Mouse (Mus musculus) lung, adult 2 months (tissue): ENCODE measurements around the gene 4932414N04Rik. TPM values are rescaled to one million over a fixed set of nuclear protein-coding genes. Genes with fewer than 3 reads are reported as not detected.

Source experiments
- DNase-seq: peaks from one replicate; pipeline ENCODE4 v3.0.0; 2022
- H3K4me1 ChIP-seq: fragments of 200-500 bp; 2 replicates; pipeline ENCODE4 v1.6.1; 2011; ENCODE audit warnings: low read length; ENCODE audit not compliant: control insufficient read depth, insufficient read depth
- H3K4me3 ChIP-seq: fragments of 200-500 bp; replicated peaks from 2 replicates; pipeline ENCODE3; 2011; ENCODE audit warnings: low read depth, mild to moderate bottlenecking, control low read depth, low read length; ENCODE audit errors: extremely low read depth
- CTCF ChIP-seq: fragments of 200-500 bp; IDR thresholded peaks from 2 replicates; pipeline ENCODE4 v1.5.1; 2011; ENCODE audit warnings: mild to moderate bottlenecking, low read length, control low read depth; ENCODE audit not compliant: insufficient read depth
- POLR2A ChIP-seq: fragments of 200-500 bp; IDR thresholded peaks from 2 replicates; pipeline ENCODE4 v1.6.1; 2011; ENCODE audit warnings: low read depth, mild to moderate bottlenecking, control low read depth, low read length, borderline replicate concordance; ENCODE audit errors: extremely low read depth
- WGBS: fragments of 180-500 bp; shearing (Covaris S2); methylation state at CpG from one replicate; pipeline ENCODE4 v1.1.7; 2018; 5-methylcytosine and 5-hydroxymethylcytosine counted together
- polyA plus RNA-seq: library from polyadenylated mRNA; depleted of rRNA; stranded (reverse); fragments of >200 nt; gene quantifications from 2 replicates; pipeline ENCODE4 v1.2.3, GENCODE M21; 2012; rRNA removed

4932414N04Rik gene
- polyA plus RNA-seq, 1 experiment: not detected

DNA sequence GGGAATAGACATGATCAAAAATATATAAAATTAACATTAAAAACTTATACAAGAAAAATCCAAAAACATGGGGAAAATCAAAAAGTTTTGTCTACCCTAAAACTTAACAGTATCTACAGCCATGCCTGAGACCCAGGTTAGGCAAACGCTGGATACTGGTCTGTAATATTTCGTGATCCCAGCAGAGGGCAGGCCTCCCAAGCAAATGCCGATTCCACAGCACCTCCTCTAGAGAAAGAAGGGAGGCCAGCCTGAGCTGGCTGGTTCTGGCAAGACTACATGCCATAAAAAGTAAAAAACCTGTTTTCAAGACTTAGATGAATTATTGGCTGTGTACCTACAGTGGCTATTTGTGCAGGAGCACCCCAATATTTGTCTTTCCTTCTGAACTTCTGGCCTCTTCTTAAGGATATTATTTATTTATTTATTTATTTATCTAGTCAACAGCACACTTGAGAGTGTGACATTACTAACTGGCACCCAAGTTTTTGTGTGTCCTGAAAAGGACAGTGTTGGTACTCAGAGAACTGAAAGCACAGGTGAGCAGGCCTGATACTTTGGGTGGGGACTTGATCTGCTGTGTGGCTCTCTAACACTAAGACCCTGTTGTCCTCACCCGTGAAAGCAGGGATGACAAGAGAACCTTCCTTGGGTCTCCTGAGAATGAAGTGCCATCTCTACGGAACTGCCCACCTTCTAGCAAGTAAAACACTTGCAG is 128.6 kb downstream of the 4932414N04Rik start:
- Histone ChIP-seq H3K4me3 (no peak overlapping the region), H3K4me1 (peaks cover 2% of the 10 kb centered on the region; the same call in 1 of the 2 replicates)
- WGBS: 38% methylated on average over 5 of the region's 5 CpGs
- peak; percentile 75 for DNase-seq
- TF ChIP-seq POLR2A: no peak
- peak; percentile 93 for TF ChIP-seq CTCF

DNA sequence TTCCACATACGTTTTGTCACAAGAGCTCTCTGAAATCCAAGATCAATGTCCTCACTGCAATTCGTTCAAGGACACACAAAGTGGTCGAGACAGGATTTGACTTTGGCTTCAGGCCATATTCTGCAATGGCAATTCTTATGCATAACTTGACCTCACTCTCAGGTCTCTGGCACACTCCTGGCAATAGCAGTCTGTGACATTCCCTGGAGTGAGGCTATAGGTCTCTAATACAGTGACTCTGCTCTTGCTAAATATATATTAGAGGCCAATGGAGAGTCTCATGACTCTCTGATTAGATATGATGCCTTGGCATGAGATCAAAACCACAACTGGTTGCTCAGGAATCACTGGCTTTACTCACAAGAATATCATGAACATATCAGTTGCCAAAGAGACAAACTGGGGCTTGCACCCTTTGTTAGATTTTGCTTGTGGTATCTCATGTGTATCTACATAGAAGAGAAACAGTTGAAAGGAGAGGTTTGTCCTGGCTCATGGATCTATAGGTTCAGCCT is 130.9 kb downstream of the 4932414N04Rik start:
- DNase-seq: no peak
- 34% methylated on average over 3 of the region's 3 CpGs for WGBS
- Histone ChIP-seq H3K4me3 (no peak overlapping the region), H3K4me1 (no peaks in the 10 kb centered on the region)
- TF ChIP-seq CTCF (no peak), POLR2A (no peak)

DNA sequence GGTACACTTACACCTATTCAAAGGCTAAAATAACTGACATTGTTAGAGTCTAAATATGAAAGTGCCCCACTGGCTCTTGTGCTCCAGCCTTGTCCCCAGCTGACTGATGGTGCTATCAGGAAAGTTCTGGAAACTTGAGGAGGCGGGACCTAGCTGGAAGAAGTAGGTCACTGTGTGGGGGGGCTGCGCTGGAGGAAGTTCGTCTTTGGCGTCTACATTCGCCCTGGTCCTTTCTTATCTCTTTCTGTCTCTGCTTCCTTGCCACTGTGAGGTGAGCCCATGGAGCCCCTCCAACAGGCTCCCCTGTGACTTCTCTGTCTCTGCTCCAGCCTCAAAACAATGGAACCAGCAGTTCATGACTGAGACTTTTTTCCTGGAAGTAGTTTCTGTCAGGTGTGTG is 136.0 kb downstream of the 4932414N04Rik start:
- TF ChIP-seq CTCF (no peak), POLR2A (no peak)
- peaks cover 4% of the 10 kb centered on the region; the same call in 1 of the 2 replicates for H3K4me1 ChIP-seq
- DNase-seq: no peak
- WGBS: 61% methylated on average over 5 of the region's 5 CpGs
- H3K4me3 ChIP-seq: no peak overlapping the region

DNA sequence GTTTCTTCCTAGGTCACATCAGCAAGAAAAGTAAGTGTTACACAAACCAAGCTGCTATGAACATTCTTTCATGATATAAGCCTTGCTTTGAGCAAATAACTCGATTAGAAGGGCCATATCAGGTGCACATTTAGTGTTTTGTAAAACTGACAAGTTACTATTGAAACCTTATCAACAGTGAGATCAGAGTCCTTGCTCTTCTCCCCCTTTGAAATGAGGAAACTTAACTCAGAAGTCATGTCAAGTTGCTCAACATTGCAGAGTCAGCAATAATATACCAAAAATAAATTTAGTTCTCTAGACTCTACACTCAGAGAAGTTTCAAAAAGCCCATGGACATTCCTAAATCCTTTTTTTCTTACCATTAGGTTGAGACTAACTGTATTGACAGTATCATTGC is 137.2 kb downstream of the 4932414N04Rik start:
- WGBS: 35% methylated on average over 1 of the region's 1 CpGs
- no peak overlapping the region for H3K4me3 ChIP-seq
- no peak for TF ChIP-seq CTCF
- no peak for TF ChIP-seq POLR2A

DNA sequence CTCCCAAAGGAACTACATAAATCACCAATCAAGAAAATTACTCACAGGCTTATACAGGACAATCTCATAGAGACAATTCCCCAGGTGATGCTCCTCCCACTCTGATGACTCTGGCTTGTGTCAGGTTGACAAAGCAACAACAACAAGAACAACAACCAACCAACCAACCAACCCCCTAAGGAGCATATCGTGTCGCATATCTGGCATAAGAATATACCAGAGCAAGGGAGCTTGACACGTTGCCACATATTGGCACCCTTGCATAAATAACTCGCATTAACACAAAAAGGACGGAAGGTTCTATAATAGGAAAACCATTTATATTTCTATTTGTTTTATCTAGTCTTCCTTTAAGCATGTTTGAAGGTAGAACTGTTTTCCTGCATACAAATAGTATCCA is 137.9 kb downstream of the 4932414N04Rik start:
- Histone ChIP-seq H3K4me3 (no peak overlapping the region), H3K4me1 (peaks cover 4% of the 10 kb centered on the region; the same call in 1 of the 2 replicates)
- whole genome bisulfite sequencing: 83% methylated on average over 5 of the region's 5 CpGs
- DNase-seq: no peak
- TF ChIP-seq CTCF (no peak), POLR2A (no peak)

More for the DNA sequence above, 137.2 kb downstream of the 4932414N04Rik start:
- H3K4me1 ChIP-seq: peaks cover 4% of the 10 kb centered on the region; the same call in 1 of the 2 replicates
- no peak for DNase-seq

DNA sequence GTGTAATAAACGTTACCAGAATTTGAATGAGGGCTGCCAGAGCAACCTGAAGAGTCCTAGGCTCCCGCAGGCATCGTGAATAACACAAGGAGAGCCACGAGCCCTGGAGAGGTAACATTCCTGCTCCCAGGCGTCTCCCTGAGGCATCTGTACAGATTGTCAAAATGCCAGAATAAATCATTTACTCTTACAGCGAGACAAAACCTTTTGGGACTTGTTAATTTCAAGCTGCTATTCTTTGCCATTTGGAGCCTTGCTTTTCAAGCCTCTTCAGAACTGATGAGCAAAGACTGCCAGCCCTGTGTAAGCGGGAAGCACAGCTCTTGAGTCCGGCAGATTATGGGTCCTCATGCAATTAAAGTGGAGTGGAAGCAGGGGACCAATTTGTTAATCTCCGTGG is 138.3 kb downstream of the 4932414N04Rik start:
- WGBS: 50% methylated on average over 9 of the region's 9 CpGs
- TF ChIP-seq POLR2A (no peak), CTCF (no peak)
- H3K4me3 ChIP-seq: no peak overlapping the region
- H3K4me1 ChIP-seq: peaks cover 4% of the 10 kb centered on the region; the same call in 1 of the 2 replicates
- DNase-seq: no peak

DNA sequence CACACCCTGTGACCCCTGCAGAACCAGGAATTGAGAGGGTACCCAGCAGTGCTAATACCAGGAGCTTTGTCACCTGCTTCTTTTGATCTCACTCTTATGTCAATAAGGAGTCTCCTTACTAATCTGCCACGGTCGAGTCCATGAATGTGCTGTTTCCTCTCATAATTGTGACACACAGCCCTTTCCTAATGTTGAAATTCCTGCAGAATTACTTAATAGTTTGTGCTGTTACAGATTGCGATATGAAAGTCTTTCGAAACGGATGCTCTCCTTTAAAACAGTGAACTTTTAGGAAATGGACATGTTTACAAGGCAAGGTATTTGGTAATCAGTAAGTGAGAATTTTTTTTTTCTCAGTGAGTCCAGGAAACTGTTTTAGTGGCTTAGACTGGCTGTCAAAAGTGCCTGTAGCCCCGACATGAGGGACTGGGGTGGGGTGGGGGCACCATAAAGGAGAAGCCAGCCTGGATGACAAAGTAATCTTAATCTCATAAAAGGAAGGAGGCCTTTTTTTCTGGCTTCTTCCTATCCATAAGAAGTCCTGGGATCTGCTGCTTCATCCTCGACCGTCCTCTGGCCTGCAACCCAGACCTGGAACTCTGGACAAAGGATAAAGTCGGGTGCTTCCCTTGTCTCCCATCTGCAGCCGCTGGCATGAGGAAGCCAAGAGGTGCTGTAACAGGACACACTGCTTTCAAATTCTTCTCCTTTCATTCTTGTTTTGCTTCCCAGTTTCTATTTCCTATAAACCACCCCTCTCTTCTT is 139.9 kb downstream of the 4932414N04Rik start:
- TF ChIP-seq POLR2A: no peak
- no peak for TF ChIP-seq CTCF
- H3K4me3 ChIP-seq: no peak overlapping the region
- H3K4me1 ChIP-seq: peaks cover 4% of the 10 kb centered on the region; the same call in 1 of the 2 replicates
- no peak for DNase-seq
- WGBS: 36% methylated on average over 10 of the region's 10 CpGs

DNA sequence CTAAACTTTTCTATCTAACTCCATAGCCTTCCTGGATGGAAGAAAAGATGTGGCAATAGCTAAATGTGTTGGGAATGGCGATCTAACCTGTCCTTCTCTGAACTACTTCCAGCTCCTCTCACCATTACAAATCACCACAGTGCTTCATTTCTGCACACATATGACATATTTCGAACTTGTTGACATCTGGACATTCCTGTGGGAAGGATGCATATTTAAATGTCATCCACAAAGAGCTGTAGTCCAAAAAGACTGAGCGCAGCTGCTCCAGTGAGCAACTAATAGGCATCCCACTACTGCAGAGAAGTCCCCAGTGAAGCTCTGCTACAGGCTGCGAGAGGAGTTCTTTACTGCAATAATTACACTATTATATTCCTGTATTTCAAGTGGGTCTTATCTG is 140.8 kb downstream of the 4932414N04Rik start:
- TF ChIP-seq POLR2A (no peak), CTCF (no peak)
- WGBS: 82% methylated on average over 4 of the region's 4 CpGs
- Histone ChIP-seq H3K4me1 (peaks cover 4% of the 10 kb centered on the region; the same call in 1 of the 2 replicates), H3K4me3 (no peak overlapping the region)
- DNase-seq: no peak

Other genes with a start within 250 kb of the 4932414N04Rik start
- 3.6 TPM in 2 replicates for gene Stk39, start 184.2 kb upstream of the 4932414N04Rik start, polyA plus RNA-seq
- not detected in 2 replicates for gene 4933409G03Rik, start 74.1 kb upstream of the 4932414N04Rik start, polyA plus RNA-seq
- gene Cers6, start 205.0 kb downstream of the 4932414N04Rik start, polyA plus RNA-seq: 10.7 and 16.2 TPM in 2 replicates